Mouse (Mus musculus): ENCODE results near the gene Erbb3. TPM values are rescaled to one million over a fixed set of nuclear protein-coding genes. Genes with fewer than 3 reads are reported as not detected.

The Erbb3 gene
- polyA plus RNA-seq, 1 experiment: 26.9 TPM

- WGBS: 38% methylated on average over 2 of the region's 2 CpGs
- H3K27me3 ChIP-seq (replicated peaks; ENCODE audit: control insufficient read depth, insufficient read depth, low read length): no peaks in the 10 kb centered on the region
- H3K36me3 ChIP-seq (ENCODE audit: control insufficient read depth, insufficient read depth, low read length): no peaks in the 10 kb centered on the region
- TF ChIP-seq POLR2A (IDR thresholded peaks at IDR 0.05; ENCODE audit: low read depth, low read length) (no peak), CTCF (conservative IDR thresholded peaks at IDR 0.05; ENCODE audit: insufficient read depth, insufficient read length, low read depth, low read length) (no peak)
- H3K4me1 ChIP-seq (ENCODE audit: control insufficient read depth, insufficient read depth, low read length): no peaks in the 10 kb centered on the region
- H3K4me3 ChIP-seq (ENCODE audit: insufficient read depth, low read depth, low read length): no peak overlapping the region
- H3K27ac ChIP-seq (ENCODE audit: insufficient read depth, low read depth, low read length): no peak overlapping the region
- DNase-seq: no peak
Measured at GRCm38 (mm10) chr10:128606483-128606882, 17.0 kb upstream of the Erbb3 start.

- no peak for DNase-seq
- Histone ChIP-seq H3K36me3 (ENCODE audit: control insufficient read depth, insufficient read depth, low read length) (no peaks in the 10 kb centered on the region), H3K4me1 (ENCODE audit: control insufficient read depth, insufficient read depth, low read length) (no peaks in the 10 kb centered on the region), H3K27me3 (replicated peaks; ENCODE audit: control insufficient read depth, insufficient read depth, low read length) (no peaks in the 10 kb centered on the region), H3K27ac (ENCODE audit: insufficient read depth, low read depth, low read length) (no peak overlapping the region; the same call in 1 of the 2 replicates), H3K4me3 (ENCODE audit: insufficient read depth, low read depth, low read length) (no peak overlapping the region)
- TF ChIP-seq CTCF (conservative IDR thresholded peaks at IDR 0.05; ENCODE audit: insufficient read depth, insufficient read length, low read depth, low read length) (no peak), POLR2A (IDR thresholded peaks at IDR 0.05; ENCODE audit: low read depth, low read length) (no peak)
- 60% methylated on average over 4 of the region's 4 CpGs for WGBS
Measured at GRCm38 (mm10) chr10:128602470-128603128, 13.1 kb upstream of the Erbb3 start.

GRCm38 (mm10) chr10:128601499-128601898, 12.0 kb upstream of the Erbb3 start:
- no peak for DNase-seq
- H3K36me3 ChIP-seq (ENCODE audit: control insufficient read depth, insufficient read depth, low read length): no peaks in the 10 kb centered on the region
- no peaks in the 10 kb centered on the region for H3K4me1 ChIP-seq (ENCODE audit: control insufficient read depth, insufficient read depth, low read length)
- H3K4me3 ChIP-seq (ENCODE audit: insufficient read depth, low read depth, low read length): no peak overlapping the region
- 78% methylated on average over 1 of the region's 1 CpGs for WGBS
- TF ChIP-seq POLR2A (IDR thresholded peaks at IDR 0.05; ENCODE audit: low read depth, low read length) (no peak), CTCF (conservative IDR thresholded peaks at IDR 0.05; ENCODE audit: insufficient read depth, insufficient read length, low read depth, low read length) (no peak)
- no peak overlapping the region for H3K27ac ChIP-seq (ENCODE audit: insufficient read depth, low read depth, low read length)
- no peaks in the 10 kb centered on the region for H3K27me3 ChIP-seq (replicated peaks; ENCODE audit: control insufficient read depth, insufficient read depth, low read length)

GRCm38 (mm10) chr10:128598476-128598875, 9.0 kb upstream of the Erbb3 start:
- WGBS: 32% methylated on average over 2 of the region's 2 CpGs
- TF ChIP-seq CTCF (conservative IDR thresholded peaks at IDR 0.05; ENCODE audit: insufficient read depth, insufficient read length, low read depth, low read length) (no peak), POLR2A (IDR thresholded peaks at IDR 0.05; ENCODE audit: low read depth, low read length) (no peak)
- no peak overlapping the region for H3K27ac ChIP-seq (ENCODE audit: insufficient read depth, low read depth, low read length)
- no peaks in the 10 kb centered on the region for H3K4me1 ChIP-seq (ENCODE audit: control insufficient read depth, insufficient read depth, low read length)
- no peaks in the 10 kb centered on the region for H3K27me3 ChIP-seq (replicated peaks; ENCODE audit: control insufficient read depth, insufficient read depth, low read length)
- DNase-seq: no peak
- H3K4me3 ChIP-seq (ENCODE audit: insufficient read depth, low read depth, low read length): no peak overlapping the region
- H3K36me3 ChIP-seq (ENCODE audit: control insufficient read depth, insufficient read depth, low read length): no peaks in the 10 kb centered on the region

GRCm38 (mm10) chr10:128592797-128593196, 3.3 kb upstream of the Erbb3 start:
- Histone ChIP-seq H3K36me3 (ENCODE audit: control insufficient read depth, insufficient read depth, low read length) (no peaks in the 10 kb centered on the region), H3K4me3 (ENCODE audit: insufficient read depth, low read depth, low read length) (no peak overlapping the region), H3K27me3 (replicated peaks; ENCODE audit: control insufficient read depth, insufficient read depth, low read length) (no peaks in the 10 kb centered on the region), H3K4me1 (ENCODE audit: control insufficient read depth, insufficient read depth, low read length) (no peaks in the 10 kb centered on the region), H3K27ac (ENCODE audit: insufficient read depth, low read depth, low read length) (no peak overlapping the region)
- no peak for DNase-seq
- WGBS: 84% methylated on average over 5 of the region's 5 CpGs
- no peak for TF ChIP-seq CTCF (conservative IDR thresholded peaks at IDR 0.05; ENCODE audit: insufficient read depth, insufficient read length, low read depth, low read length)
- TF ChIP-seq POLR2A (IDR thresholded peaks at IDR 0.05; ENCODE audit: low read depth, low read length): no peak

- no peaks in the 10 kb centered on the region for H3K36me3 ChIP-seq (ENCODE audit: control insufficient read depth, insufficient read depth, low read length)
- DNase-seq: no peak
- TF ChIP-seq POLR2A (IDR thresholded peaks at IDR 0.05; ENCODE audit: low read depth, low read length): no peak
- TF ChIP-seq CTCF (conservative IDR thresholded peaks at IDR 0.05; ENCODE audit: insufficient read depth, insufficient read length, low read depth, low read length): no peak
- no peaks in the 10 kb centered on the region; the same call in 1 of the 2 replicates for H3K4me1 ChIP-seq (ENCODE audit: control insufficient read depth, insufficient read depth, low read length)
- no peaks in the 10 kb centered on the region for H3K27me3 ChIP-seq (replicated peaks; ENCODE audit: control insufficient read depth, insufficient read depth, low read length)
- no peak overlapping the region for H3K4me3 ChIP-seq (ENCODE audit: insufficient read depth, low read depth, low read length)
- H3K27ac ChIP-seq (ENCODE audit: insufficient read depth, low read depth, low read length): no peak overlapping the region
- 91% methylated on average over 6 of the region's 6 CpGs for WGBS
Measured at GRCm38 (mm10) chr10:128591436-128591835, 2.0 kb upstream of the Erbb3 start.

- peak; percentile 78 for DNase-seq
Measured at GRCm38 (mm10) chr10:128590193-128590690, 790 bp upstream of the Erbb3 start.

More at GRCm38 (mm10) chr10:128590193-128590690, 790 bp upstream of the Erbb3 start:
- H3K27me3 ChIP-seq (replicated peaks; ENCODE audit: control insufficient read depth, insufficient read depth, low read length): no peaks in the 10 kb centered on the region
- H3K36me3 ChIP-seq (ENCODE audit: control insufficient read depth, insufficient read depth, low read length): no peaks in the 10 kb centered on the region
- WGBS: under 1% methylated on average over 43 of the region's 43 CpGs
- H3K27ac ChIP-seq (ENCODE audit: insufficient read depth, low read depth, low read length): peak overlapping the region; percentile 97
- peaks cover 6% of the 10 kb centered on the region; the same call in 1 of the 2 replicates for H3K4me1 ChIP-seq (ENCODE audit: control insufficient read depth, insufficient read depth, low read length)
- TF ChIP-seq CTCF (conservative IDR thresholded peaks at IDR 0.05; ENCODE audit: insufficient read depth, insufficient read length, low read depth, low read length): peak; percentile 72
- no peak for TF ChIP-seq POLR2A (IDR thresholded peaks at IDR 0.05; ENCODE audit: low read depth, low read length)
- H3K4me3 ChIP-seq (ENCODE audit: insufficient read depth, low read depth, low read length): peak overlapping the region; percentile 93
